Mouse (Mus musculus) intestine, embryonic 16.5 days (tissue): Measurements from ENCODE around the gene Ifi208. TPM values are rescaled to one million over a fixed set of nuclear protein-coding genes. Genes with fewer than 3 reads are reported as not detected.
"Not testable (repeated sequence)": the region's sequence is repeated elsewhere in the genome, so short reads cannot be mapped to it uniquely, and the experiment has no call there.

Experiments used
- ATAC-seq: fragments of 200-750 bp; cut with Nextera tagmentation; 2 replicates; pipeline ENCODE4 v1.8.0; 2017; ENCODE audit warnings: moderate TSS enrichment, moderate library complexity
- H3K27ac ChIP-seq: fragments of 300-500 bp; sonication (generic); 2 replicates; pipeline ENCODE4 v1.5.1; 2014; ENCODE audit warnings: mild to moderate bottlenecking, low read length
- H3K27me3 ChIP-seq: fragments of 300-500 bp; sonication (generic); replicated peaks from 2 replicates; pipeline ENCODE4 v1.6.1; 2014; ENCODE audit warnings: low read length, control low read depth, mixed read lengths; ENCODE audit not compliant: control insufficient read depth, insufficient read depth
- H3K36me3 ChIP-seq: fragments of 300-500 bp; sonication (generic); 2 replicates; pipeline ENCODE4 v1.6.1; 2014; ENCODE audit warnings: low read length, control low read depth; ENCODE audit not compliant: control insufficient read depth, insufficient read depth
- H3K4me1 ChIP-seq: fragments of 300-500 bp; sonication (generic); 2 replicates; pipeline ENCODE4 v1.6.1; 2014; ENCODE audit warnings: low read length, control low read depth, mixed read lengths; ENCODE audit not compliant: control insufficient read depth, insufficient read depth
- H3K4me2 ChIP-seq: fragments of 300-500 bp; sonication (generic); 2 replicates; pipeline ENCODE4 v1.6.1; 2014; ENCODE audit warnings: low read depth, low read length, control low read depth
- H3K4me3 ChIP-seq: fragments of 300-500 bp; sonication (generic); 2 replicates; pipeline ENCODE4 v1.5.1; 2014; ENCODE audit warnings: mild to moderate bottlenecking, low read length
- H3K9ac ChIP-seq: fragments of 300-500 bp; sonication (generic); 2 replicates; pipeline ENCODE4 v1.6.1; 2014; ENCODE audit warnings: low read depth, low read length
- H3K9me3 ChIP-seq: fragments of 300-500 bp; sonication (generic); 2 replicates; pipeline ENCODE4 v1.6.1; 2016; ENCODE audit warnings: low read length, control low read depth; ENCODE audit not compliant: control insufficient read depth
- WGBS: fragments of 180-500 bp; shearing (Covaris S2); extraction: QIAGEN DNeasy Blood & Tissue Kit; methylation state at CpG from one replicate; pipeline ENCODE4 v1.1.7; 2014; 5-methylcytosine and 5-hydroxymethylcytosine counted together
- polyA plus RNA-seq: library from polyadenylated mRNA; unstranded; fragments of >200 nt; fragmentation: Nextera tagmentation; extraction: Ambion mirVana; gene quantifications from 2 replicates; pipeline ENCODE4 v1.2.1, GENCODE M21; 2015

Gene Ifi208
- polyA plus RNA-seq, result 0.06 and 0.09 TPM in 2 replicates

- H3K4me3 ChIP-seq, H3K4me2 ChIP-seq, H3K27ac ChIP-seq, H3K9ac ChIP-seq, H3K4me1 ChIP-seq, ATAC-seq, H3K9me3 ChIP-seq, H3K36me3 ChIP-seq, H3K27me3 ChIP-seq: not testable (repeated sequence)
- WGBS, result 33% methylated on average over 3 of the region's 3 CpGs
Measured at GRCm38 (mm10) chr1:173673458-173674097, at the start of gene Ifi208. Gene Ifi208 (plus strand): TSS chr1:173673675.

GRCm38 (mm10) chr1:173624052-173624451 is 49.4 kb upstream of the Ifi208 start:
- H3K4me2 ChIP-seq, result no peak overlapping the region
- no peaks in the 10 kb centered on the region for H3K4me1 ChIP-seq
- no peaks in the 10 kb centered on the region for H3K9me3 ChIP-seq
- no peak overlapping the region for H3K9ac ChIP-seq
- WGBS, result 91% methylated on average over 2 of the region's 2 CpGs
- H3K36me3 ChIP-seq, result no peaks in the 10 kb centered on the region
- H3K4me3 ChIP-seq, result no peak overlapping the region
- H3K27me3 ChIP-seq, result no peaks in the 10 kb centered on the region
- no peak overlapping the region for H3K27ac ChIP-seq
- no peak for ATAC-seq

GRCm38 (mm10) chr1:173626686-173627085 is 46.8 kb upstream of the Ifi208 start:
- Histone ChIP-seq H3K4me3 (no peak overlapping the region), H3K4me1 (no peaks in the 10 kb centered on the region), H3K27me3 (no peaks in the 10 kb centered on the region), H3K36me3 (no peaks in the 10 kb centered on the region), H3K9me3 (no peaks in the 10 kb centered on the region), H3K27ac (no peak overlapping the region), H3K9ac (no peak overlapping the region), H3K4me2 (no peak overlapping the region)
- ATAC-seq, result no peak
- 78% methylated on average over 2 of the region's 2 CpGs for WGBS

GRCm38 (mm10) chr1:173630622-173631021 is 42.9 kb upstream of the Ifi208 start, which contains the start of gene Ifi209:
Gene Ifi209 (plus strand): TSS chr1:173630917.
- not testable (repeated sequence) for H3K36me3 ChIP-seq, H3K27ac ChIP-seq, H3K27me3 ChIP-seq, ATAC-seq, H3K4me1 ChIP-seq, H3K9ac ChIP-seq, H3K4me2 ChIP-seq, H3K4me3 ChIP-seq, H3K9me3 ChIP-seq
- WGBS, result 88% methylated on average over 2 of the region's 2 CpGs

GRCm38 (mm10) chr1:173633969-173634645 is 39.4 kb upstream of the Ifi208 start:
- H3K4me1 ChIP-seq, result no peaks in the 10 kb centered on the region
- no peak for ATAC-seq
- H3K9me3 ChIP-seq, result no peaks in the 10 kb centered on the region
- H3K4me3 ChIP-seq, result no peak overlapping the region
- no peak overlapping the region for H3K9ac ChIP-seq
- 93% methylated on average over 5 of the region's 5 CpGs for WGBS
- H3K36me3 ChIP-seq, result no peaks in the 10 kb centered on the region
- H3K4me2 ChIP-seq, result no peak overlapping the region
- H3K27me3 ChIP-seq, result no peaks in the 10 kb centered on the region
- no peak overlapping the region for H3K27ac ChIP-seq

GRCm38 (mm10) chr1:173645393-173645792 is 28.1 kb upstream of the Ifi208 start:
- Histone ChIP-seq H3K4me3 (no peak overlapping the region), H3K4me1 (no peaks in the 10 kb centered on the region), H3K9ac (no peak overlapping the region), H3K36me3 (no peaks in the 10 kb centered on the region), H3K27ac (no peak overlapping the region), H3K9me3 (no peaks in the 10 kb centered on the region), H3K27me3 (no peaks in the 10 kb centered on the region), H3K4me2 (no peak overlapping the region)
- WGBS, result 71% methylated on average over 2 of the region's 2 CpGs
- no peak for ATAC-seq

- Histone ChIP-seq H3K36me3 (no peaks in the 10 kb centered on the region), H3K27me3 (no peaks in the 10 kb centered on the region), H3K4me2 (no peak overlapping the region), H3K9ac (no peak overlapping the region), H3K27ac (no peak overlapping the region), H3K9me3 (no peaks in the 10 kb centered on the region), H3K4me3 (no peak overlapping the region), H3K4me1 (no peaks in the 10 kb centered on the region)
- no peak for ATAC-seq
- WGBS, result 68% methylated on average over 4 of the region's 4 CpGs
Measured at GRCm38 (mm10) chr1:173657973-173658372, 15.5 kb upstream of the Ifi208 start.

GRCm38 (mm10) chr1:173678605-173679004 is 5.1 kb downstream of the Ifi208 start:
- H3K4me1 ChIP-seq, H3K9me3 ChIP-seq, H3K4me2 ChIP-seq, H3K27ac ChIP-seq, H3K9ac ChIP-seq, ATAC-seq, H3K4me3 ChIP-seq, H3K27me3 ChIP-seq, H3K36me3 ChIP-seq: not testable (repeated sequence)
- 74% methylated on average over 1 of the region's 1 CpGs for WGBS

- Histone ChIP-seq H3K36me3 (no peaks in the 10 kb centered on the region), H3K4me1 (no peaks in the 10 kb centered on the region), H3K4me3 (no peak overlapping the region), H3K27ac (no peak overlapping the region), H3K9me3 (no peaks in the 10 kb centered on the region), H3K9ac (no peak overlapping the region), H3K4me2 (no peak overlapping the region), H3K27me3 (no peaks in the 10 kb centered on the region)
- WGBS, result 92% methylated on average over 1 of the region's 1 CpGs
- no peak for ATAC-seq
Measured at GRCm38 (mm10) chr1:173694270-173694669, 20.8 kb downstream of the Ifi208 start.
